Mouse (Mus musculus) E14TG2a.4 (cell line): ENCODE results near the gene Gm21789.
"Not testable (repeated sequence)": the region's sequence is repeated elsewhere in the genome, so short reads cannot be mapped to it uniquely, and the experiment has no call there.

Source experiments
- H3K27me3 ChIP-seq: 2 replicates; pipeline ENCODE4 v1.6.1; 2014; ENCODE audit warnings: low read length, control low read depth; ENCODE audit not compliant: insufficient read depth
- H3K36me3 ChIP-seq: 2 replicates; pipeline ENCODE4 v1.6.1; 2014; ENCODE audit warnings: low read length, control low read depth; ENCODE audit not compliant: insufficient read depth
- H3K4me1 ChIP-seq: replicated peaks from 2 replicates; pipeline ENCODE4 v1.6.1; 2014; ENCODE audit warnings: low read depth, low read length, control low read depth
- H3K4me3 ChIP-seq: replicated peaks from 2 replicates; pipeline ENCODE4 v1.5.1; 2014; ENCODE audit warnings: mild to moderate bottlenecking, low read length
- H3K9me3 ChIP-seq: 2 replicates; pipeline ENCODE4 v1.6.1; 2014; ENCODE audit warnings: low read length, control low read depth

Gm21789 gene

DNA sequence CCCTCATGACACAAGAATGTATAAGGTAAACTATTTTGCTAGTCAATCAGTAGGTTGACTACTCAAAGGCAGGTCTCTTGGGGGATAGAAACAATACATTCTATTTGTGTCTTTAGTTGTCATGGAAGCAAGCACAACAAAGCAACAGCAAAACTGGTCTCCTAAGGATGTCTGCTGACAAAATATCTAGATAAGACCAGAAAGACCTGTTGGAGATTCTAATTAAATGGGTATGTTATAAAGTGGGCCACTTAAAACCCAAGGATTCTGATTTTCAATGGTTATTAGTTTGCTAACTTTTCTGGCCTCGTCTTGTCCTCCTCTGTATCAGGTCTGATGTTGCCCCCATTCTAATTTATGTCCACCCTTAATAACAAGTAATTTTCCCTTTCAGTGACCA, at the start of gene Gm21789:
TSS of gene Gm21789 (plus strand) at position 301 of the 400 bp plus-strand sequence.
- not testable (repeated sequence) for H3K9me3 ChIP-seq, H3K36me3 ChIP-seq, H3K4me3 ChIP-seq, H3K4me1 ChIP-seq, H3K27me3 ChIP-seq

DNA sequence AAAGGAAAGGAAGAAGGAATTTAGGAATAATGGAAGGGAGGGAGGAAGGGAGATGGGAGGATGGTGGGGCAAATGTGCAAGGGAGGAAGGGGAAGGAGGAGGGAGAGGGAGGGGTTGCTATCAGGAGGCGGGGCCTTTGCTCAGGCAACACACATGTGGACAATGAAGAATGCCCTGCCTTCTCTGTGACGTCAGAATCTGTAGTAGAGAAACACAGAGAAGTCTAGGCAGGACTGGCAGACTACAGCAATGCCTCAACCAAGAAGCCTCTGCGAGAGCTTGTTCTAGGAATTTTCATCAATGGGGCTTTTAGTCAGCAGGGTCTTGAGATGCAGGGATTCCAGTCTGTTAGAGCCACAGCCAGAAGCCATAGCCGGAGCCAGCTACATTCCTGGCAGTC, 47.2 kb upstream of the Gm21789 start, which contains the start of gene Btbd35f30:
TSS of gene Btbd35f30 (plus strand) at position 301 of the 400 bp plus-strand sequence.
- H3K27me3 ChIP-seq, H3K36me3 ChIP-seq, H3K4me3 ChIP-seq, H3K4me1 ChIP-seq, H3K9me3 ChIP-seq: not testable (repeated sequence)

DNA sequence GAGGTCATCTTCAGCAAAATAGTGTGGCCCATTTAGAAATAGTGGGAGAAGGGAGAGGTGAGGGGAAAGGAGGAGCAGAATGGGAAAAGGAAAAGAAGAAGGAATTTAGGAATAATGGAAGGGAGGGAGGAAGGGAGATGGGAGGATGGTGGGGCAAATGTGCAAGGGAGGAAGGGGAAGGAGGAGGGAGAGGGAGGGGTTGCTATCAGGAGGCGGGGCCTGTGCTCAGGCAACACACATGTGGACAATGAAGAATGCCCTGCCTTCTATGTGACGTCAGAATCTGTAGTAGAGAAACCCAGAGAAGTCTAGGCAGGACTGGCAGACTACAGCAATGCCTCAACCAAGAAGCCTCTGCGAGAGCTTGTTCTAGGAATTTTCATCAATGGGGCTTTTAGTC, 32.0 kb downstream of the Gm21789 start, which contains the start of gene Btbd35f5:
TSS of gene Btbd35f5 (plus strand) at position 301 of the 400 bp plus-strand sequence.
- H3K4me3 ChIP-seq, H3K4me1 ChIP-seq, H3K36me3 ChIP-seq, H3K9me3 ChIP-seq, H3K27me3 ChIP-seq: not testable (repeated sequence)
